Mouse (Mus musculus) kidney, adult 2 months (tissue): Measurements from ENCODE around the gene Ttc7b. TPM values are rescaled to one million over a fixed set of nuclear protein-coding genes. Genes with fewer than 3 reads are reported as not detected.
A peak's percentile ranks its signal among the peaks of the same experiment; 100 is the strongest.

Experiments used
- DNase-seq: peaks from one replicate; pipeline ENCODE4 v3.0.0; 2021
- H3K27ac ChIP-seq: fragments of 200-500 bp; 2 replicates; pipeline ENCODE4 v1.5.1; 2012; ENCODE audit warnings: low read depth, low read length, control low read depth, inconsistent platforms; ENCODE audit not compliant: insufficient read depth
- H3K27me3 ChIP-seq: fragments of 200-500 bp; replicated peaks from 2 replicates; pipeline ENCODE4 v1.6.1; 2012; ENCODE audit warnings: mild to moderate bottlenecking, moderate library complexity, low read length, inconsistent platforms; ENCODE audit not compliant: control insufficient read depth, insufficient read depth
- H3K36me3 ChIP-seq: fragments of 200-500 bp; 2 replicates; pipeline ENCODE4 v1.6.1; 2012; ENCODE audit warnings: mild to moderate bottlenecking, moderate library complexity, low read length, inconsistent platforms; ENCODE audit not compliant: control insufficient read depth, insufficient read depth
- H3K4me1 ChIP-seq: fragments of 200-500 bp; 2 replicates; pipeline ENCODE4 v1.6.1; 2011; ENCODE audit warnings: low read length; ENCODE audit not compliant: control insufficient read depth, insufficient read depth
- H3K4me3 ChIP-seq: fragments of 200-500 bp; 2 replicates; pipeline ENCODE4 v1.5.1; 2011; ENCODE audit warnings: mild to moderate bottlenecking, low read depth, low read length, control low read depth; ENCODE audit not compliant: insufficient read depth
- CTCF ChIP-seq: fragments of 200-500 bp; conservative IDR thresholded peaks from 2 replicates; pipeline ENCODE4 v1.5.1; 2011; ENCODE audit warnings: low read depth, mild to moderate bottlenecking, control low read depth, low read length, moderate library complexity, mixed read lengths; ENCODE audit not compliant: insufficient read depth, insufficient read length
- POLR2A ChIP-seq: fragments of 200-500 bp; IDR thresholded peaks from one replicate; pipeline ENCODE4 v1.6.1; 2011; ENCODE audit warnings: low read depth, low read length, control low read depth
- WGBS: fragments of 180-500 bp; shearing (Covaris S2); methylation state at CpG from one replicate; pipeline ENCODE4 v1.1.7; 2018; 5-methylcytosine and 5-hydroxymethylcytosine counted together
- polyA plus RNA-seq: library from polyadenylated mRNA; depleted of rRNA; stranded (reverse); fragments of >200 nt; gene quantifications from 2 replicates; pipeline ENCODE4 v1.2.3, GENCODE M21; 2012

Ttc7b gene
- polyA plus RNA-seq, 1 experiment = 42.1 TPM

- 90% methylated on average over 15 of the region's 15 CpGs for WGBS
- no peak overlapping the region for H3K4me3 ChIP-seq
Measured at GRCm38 (mm10) chr12:100397432-100398146, 123.0 kb downstream of the Ttc7b start.

DNA sequence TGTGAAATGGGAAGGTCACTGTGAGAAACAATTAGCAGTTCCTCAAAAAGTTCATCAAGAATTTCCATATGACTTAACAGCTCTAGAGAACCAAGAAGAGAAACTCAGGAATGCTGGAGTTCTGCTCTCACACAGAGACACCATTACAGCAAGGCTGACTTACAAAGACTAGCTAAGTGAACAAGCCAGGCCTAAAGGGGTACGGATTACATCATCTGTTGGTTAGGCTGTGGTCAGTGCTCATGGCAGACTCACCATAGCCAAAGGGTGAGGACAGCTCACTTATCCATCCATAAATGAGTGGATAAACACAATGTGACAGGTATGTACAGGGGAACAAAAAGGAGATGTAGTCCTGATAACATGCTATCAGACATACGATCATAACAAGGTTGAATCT lies 123.8 kb downstream of the Ttc7b start:
- Histone ChIP-seq H3K4me3 (no peak overlapping the region), H3K27me3 (no peaks in the 10 kb centered on the region), H3K36me3 (no peaks in the 10 kb centered on the region), H3K27ac (no peak overlapping the region), H3K4me1 (peaks cover 3% of the 10 kb centered on the region; the same call in 1 of the 2 replicates)
- TF ChIP-seq CTCF (no peak), POLR2A (no peak)
- DNase-seq = no peak
- WGBS = 95% methylated on average over 2 of the region's 2 CpGs

More at GRCm38 (mm10) chr12:100397432-100398146, 123.0 kb downstream of the Ttc7b start:
- no peaks in the 10 kb centered on the region for H3K27me3 ChIP-seq
- no peak overlapping the region for H3K27ac ChIP-seq
- H3K4me1 ChIP-seq = no peaks in the 10 kb centered on the region; the same call in 1 of the 2 replicates
- no peak for TF ChIP-seq POLR2A
- TF ChIP-seq CTCF = no peak
- no peak for DNase-seq
- H3K36me3 ChIP-seq = no peaks in the 10 kb centered on the region

GRCm38 (mm10) chr12:100393532-100393931 lies 127.1 kb downstream of the Ttc7b start:
- no peaks in the 10 kb centered on the region for H3K36me3 ChIP-seq
- TF ChIP-seq CTCF = no peak
- TF ChIP-seq POLR2A = no peak
- H3K27ac ChIP-seq = 0 out of 2 replicates have a peak overlapping the region, but pooled peaks have one; percentile 7
- no peak overlapping the region for H3K4me3 ChIP-seq
- DNase-seq = no peak
- H3K27me3 ChIP-seq = no peaks in the 10 kb centered on the region
- peaks cover 3% of the 10 kb centered on the region; the same call in 1 of the 2 replicates for H3K4me1 ChIP-seq
- WGBS = 83% methylated on average over 3 of the region's 3 CpGs

DNA sequence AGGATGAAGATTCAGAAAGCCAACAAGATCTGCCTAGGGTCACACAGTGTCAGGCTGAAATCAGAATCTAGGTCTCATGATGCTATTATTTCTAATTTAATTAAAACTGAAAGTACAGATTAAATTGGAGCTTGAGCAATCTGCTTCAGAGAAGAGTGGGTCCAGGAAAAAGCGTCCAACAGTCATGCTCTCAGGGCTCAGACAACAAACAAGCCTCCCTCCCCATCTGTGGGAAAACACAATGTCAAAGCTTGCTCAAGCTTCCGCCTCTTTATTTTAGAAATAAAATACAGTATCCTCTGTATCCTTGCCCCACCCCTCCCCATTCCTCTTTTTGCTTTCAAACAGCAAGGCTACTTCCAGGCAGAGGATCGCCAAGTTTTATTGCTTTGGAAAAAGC lies 127.5 kb downstream of the Ttc7b start:
- H3K4me1 ChIP-seq = peaks cover 3% of the 10 kb centered on the region; the same call in 1 of the 2 replicates
- H3K36me3 ChIP-seq = no peaks in the 10 kb centered on the region
- H3K4me3 ChIP-seq = no peak overlapping the region
- DNase-seq = peak; percentile 46
- 73% methylated on average over 3 of the region's 3 CpGs for WGBS
- TF ChIP-seq POLR2A = no peak
- TF ChIP-seq CTCF = no peak
- no peaks in the 10 kb centered on the region for H3K27me3 ChIP-seq
- no peak overlapping the region for H3K27ac ChIP-seq

DNA sequence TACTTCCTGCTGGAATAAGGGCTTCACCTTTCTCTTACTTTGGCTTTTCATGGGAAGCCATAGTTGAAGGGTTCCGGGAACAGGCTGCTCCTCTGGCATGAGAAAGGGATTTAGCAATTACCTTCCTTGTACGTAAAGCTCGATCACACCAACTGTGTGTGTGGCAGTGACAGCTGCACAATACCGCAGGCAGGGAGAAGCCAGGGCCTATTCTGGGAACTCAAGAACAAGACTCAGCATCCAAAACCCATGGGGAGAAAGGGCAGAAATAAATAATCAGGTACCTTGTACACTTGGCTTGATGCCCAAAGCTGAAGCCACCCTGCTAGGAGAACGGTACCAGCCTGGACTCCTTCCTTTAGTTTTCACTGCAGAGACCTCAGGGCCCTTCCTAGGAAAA lies 128.2 kb downstream of the Ttc7b start:
- 59% methylated on average over 5 of the region's 5 CpGs for WGBS
- DNase-seq = peak; percentile 69
- no peak for TF ChIP-seq POLR2A
- TF ChIP-seq CTCF = no peak
- Histone ChIP-seq H3K27me3 (no peaks in the 10 kb centered on the region), H3K4me1 (peaks cover 3% of the 10 kb centered on the region; the same call in 1 of the 2 replicates), H3K27ac (no peak overlapping the region), H3K36me3 (no peaks in the 10 kb centered on the region), H3K4me3 (no peak overlapping the region)

GRCm38 (mm10) chr12:100391890-100392289 lies 128.7 kb downstream of the Ttc7b start:
- peaks cover 3% of the 10 kb centered on the region; the same call in 1 of the 2 replicates for H3K4me1 ChIP-seq
- no peaks in the 10 kb centered on the region for H3K36me3 ChIP-seq
- H3K4me3 ChIP-seq = no peak overlapping the region
- no peaks in the 10 kb centered on the region for H3K27me3 ChIP-seq
- TF ChIP-seq CTCF (no peak), POLR2A (no peak)
- DNase-seq = no peak
- 85% methylated on average over 9 of the region's 9 CpGs for WGBS
- no peak overlapping the region for H3K27ac ChIP-seq

GRCm38 (mm10) chr12:100389878-100390710 lies 130.5 kb downstream of the Ttc7b start:
- TF ChIP-seq CTCF = no peak
- no peak for TF ChIP-seq POLR2A
- H3K4me1 ChIP-seq = peaks cover 3% of the 10 kb centered on the region; the same call in 1 of the 2 replicates
- 93% methylated on average over 12 of the region's 12 CpGs for WGBS

More at GRCm38 (mm10) chr12:100389878-100390710, 130.5 kb downstream of the Ttc7b start:
- no peak overlapping the region for H3K4me3 ChIP-seq
- H3K27me3 ChIP-seq = no peaks in the 10 kb centered on the region
- H3K27ac ChIP-seq = no peak overlapping the region
- no peaks in the 10 kb centered on the region for H3K36me3 ChIP-seq
- no peak for DNase-seq
